Mouse (Mus musculus): ENCODE data around the gene Ddx50. TPM values are rescaled to one million over a fixed set of nuclear protein-coding genes. Genes with fewer than 3 reads are reported as not detected.
A peak's percentile ranks its signal among the peaks of the same experiment; 100 is the strongest.

Gene Ddx50
- polyA plus RNA-seq, 1 experiment from 2014 or later, result 143 TPM

- H3K4me3 ChIP-seq (ENCODE audit: low read depth, low read length), result no peak overlapping the region
- H3K4me1 ChIP-seq (replicated peaks; ENCODE audit: control insufficient read depth, insufficient read depth, low read length), result no peaks in the 10 kb centered on the region
- H3K9ac ChIP-seq (ENCODE audit: low read depth, low read length), result no peak overlapping the region
- H3K27me3 ChIP-seq (ENCODE audit: control insufficient read depth, insufficient read depth, low read length), result no peaks in the 10 kb centered on the region
- no peak overlapping the region for H3K4me2 ChIP-seq (replicated peaks; ENCODE audit: low read depth, low read length)
- DNase-seq (ENCODE audit: low spot score), result no peak
- H3K9me3 ChIP-seq (ENCODE audit: control insufficient read depth, low read length), result no peaks in the 10 kb centered on the region
- no peak for ATAC-seq (ENCODE audit: low FRiP score)
- no peaks in the 10 kb centered on the region for H3K36me3 ChIP-seq (ENCODE audit: control insufficient read depth, insufficient read depth, low read length)
- no peak overlapping the region for H3K27ac ChIP-seq (ENCODE audit: low read depth, low read length)
- WGBS, result 96% methylated on average over 2 of the region's 2 CpGs
Measured at GRCm38 (mm10) chr10:62672359-62672758, 21.3 kb upstream of the Ddx50 start.

GRCm38 (mm10) chr10:62669245-62669644 lies 18.2 kb upstream of the Ddx50 start:
- ATAC-seq (ENCODE audit: low FRiP score) (no peak), DNase-seq (ENCODE audit: low spot score) (no peak)
- H3K9ac ChIP-seq (ENCODE audit: low read depth, low read length), result no peak overlapping the region
- H3K9me3 ChIP-seq (ENCODE audit: control insufficient read depth, low read length), result no peaks in the 10 kb centered on the region
- H3K4me1 ChIP-seq (replicated peaks; ENCODE audit: control insufficient read depth, insufficient read depth, low read length), result no peaks in the 10 kb centered on the region
- no peak overlapping the region for H3K27ac ChIP-seq (ENCODE audit: low read depth, low read length)
- H3K36me3 ChIP-seq (ENCODE audit: control insufficient read depth, insufficient read depth, low read length), result no peaks in the 10 kb centered on the region
- H3K27me3 ChIP-seq (ENCODE audit: control insufficient read depth, insufficient read depth, low read length), result no peaks in the 10 kb centered on the region
- H3K4me3 ChIP-seq (ENCODE audit: low read depth, low read length), result no peak overlapping the region
- WGBS, result 76% methylated on average over 14 of the region's 14 CpGs
- H3K4me2 ChIP-seq (replicated peaks; ENCODE audit: low read depth, low read length), result no peak overlapping the region

- Histone ChIP-seq H3K9ac (ENCODE audit: low read depth, low read length) (no peak overlapping the region), H3K4me1 (replicated peaks; ENCODE audit: control insufficient read depth, insufficient read depth, low read length) (no peaks in the 10 kb centered on the region), H3K4me2 (replicated peaks; ENCODE audit: low read depth, low read length) (no peak overlapping the region), H3K27me3 (ENCODE audit: control insufficient read depth, insufficient read depth, low read length) (no peaks in the 10 kb centered on the region), H3K9me3 (ENCODE audit: control insufficient read depth, low read length) (no peaks in the 10 kb centered on the region), H3K4me3 (ENCODE audit: low read depth, low read length) (no peak overlapping the region), H3K36me3 (ENCODE audit: control insufficient read depth, insufficient read depth, low read length) (no peaks in the 10 kb centered on the region), H3K27ac (ENCODE audit: low read depth, low read length) (no peak overlapping the region)
- DNase-seq (ENCODE audit: low spot score), result no peak
- WGBS, result 80% methylated on average over 2 of the region's 2 CpGs
- no peak for ATAC-seq (ENCODE audit: low FRiP score)
Measured at GRCm38 (mm10) chr10:62668463-62668862, 17.4 kb upstream of the Ddx50 start.

- Histone ChIP-seq H3K27ac (ENCODE audit: low read depth, low read length) (no peak overlapping the region), H3K4me1 (replicated peaks; ENCODE audit: control insufficient read depth, insufficient read depth, low read length) (no peaks in the 10 kb centered on the region), H3K36me3 (ENCODE audit: control insufficient read depth, insufficient read depth, low read length) (no peaks in the 10 kb centered on the region), H3K27me3 (ENCODE audit: control insufficient read depth, insufficient read depth, low read length) (no peaks in the 10 kb centered on the region), H3K4me3 (ENCODE audit: low read depth, low read length) (no peak overlapping the region), H3K9ac (ENCODE audit: low read depth, low read length) (no peak overlapping the region), H3K9me3 (ENCODE audit: control insufficient read depth, low read length) (no peaks in the 10 kb centered on the region), H3K4me2 (replicated peaks; ENCODE audit: low read depth, low read length) (no peak overlapping the region)
- WGBS, result 86% methylated on average over 5 of the region's 5 CpGs
- ATAC-seq (ENCODE audit: low FRiP score) (no peak), DNase-seq (ENCODE audit: low spot score) (no peak)
Measured at GRCm38 (mm10) chr10:62668043-62668442, 17.0 kb upstream of the Ddx50 start.

GRCm38 (mm10) chr10:62664963-62665590 lies 14.1 kb upstream of the Ddx50 start:
- H3K36me3 ChIP-seq (ENCODE audit: control insufficient read depth, insufficient read depth, low read length), result no peaks in the 10 kb centered on the region
- 0 out of 2 replicates have a peak overlapping the region, but pooled peaks have one; percentile 30 for H3K27ac ChIP-seq (ENCODE audit: low read depth, low read length)
- H3K4me2 ChIP-seq (replicated peaks; ENCODE audit: low read depth, low read length), result no peak overlapping the region
- H3K9me3 ChIP-seq (ENCODE audit: control insufficient read depth, low read length), result no peaks in the 10 kb centered on the region
- 66% methylated on average over 27 of the region's 27 CpGs for WGBS
- H3K27me3 ChIP-seq (ENCODE audit: control insufficient read depth, insufficient read depth, low read length), result no peaks in the 10 kb centered on the region
- no peak for ATAC-seq (ENCODE audit: low FRiP score)
- no peaks in the 10 kb centered on the region for H3K4me1 ChIP-seq (replicated peaks; ENCODE audit: control insufficient read depth, insufficient read depth, low read length)
- DNase-seq (ENCODE audit: low spot score), result no peak
- H3K9ac ChIP-seq (ENCODE audit: low read depth, low read length), result no peak overlapping the region
- no peak overlapping the region for H3K4me3 ChIP-seq (ENCODE audit: low read depth, low read length)

- Histone ChIP-seq H3K4me2 (replicated peaks; ENCODE audit: low read depth, low read length) (no peak overlapping the region), H3K9me3 (ENCODE audit: control insufficient read depth, low read length) (no peaks in the 10 kb centered on the region), H3K4me1 (replicated peaks; ENCODE audit: control insufficient read depth, insufficient read depth, low read length) (no peaks in the 10 kb centered on the region), H3K36me3 (ENCODE audit: control insufficient read depth, insufficient read depth, low read length) (no peaks in the 10 kb centered on the region), H3K27me3 (ENCODE audit: control insufficient read depth, insufficient read depth, low read length) (no peaks in the 10 kb centered on the region), H3K4me3 (ENCODE audit: low read depth, low read length) (no peak overlapping the region), H3K27ac (ENCODE audit: low read depth, low read length) (no peak overlapping the region), H3K9ac (ENCODE audit: low read depth, low read length) (no peak overlapping the region)
- DNase-seq (ENCODE audit: low spot score) (no peak), ATAC-seq (ENCODE audit: low FRiP score) (no peak)
- WGBS, result 86% methylated on average over 10 of the region's 10 CpGs
Measured at GRCm38 (mm10) chr10:62664171-62664570, 13.2 kb upstream of the Ddx50 start.

- Histone ChIP-seq H3K4me3 (ENCODE audit: low read depth, low read length) (no peak overlapping the region), H3K4me1 (replicated peaks; ENCODE audit: control insufficient read depth, insufficient read depth, low read length) (no peaks in the 10 kb centered on the region), H3K27ac (ENCODE audit: low read depth, low read length) (no peak overlapping the region), H3K36me3 (ENCODE audit: control insufficient read depth, insufficient read depth, low read length) (no peaks in the 10 kb centered on the region), H3K4me2 (replicated peaks; ENCODE audit: low read depth, low read length) (no peak overlapping the region), H3K27me3 (ENCODE audit: control insufficient read depth, insufficient read depth, low read length) (no peaks in the 10 kb centered on the region), H3K9ac (ENCODE audit: low read depth, low read length) (no peak overlapping the region), H3K9me3 (ENCODE audit: control insufficient read depth, low read length) (no peaks in the 10 kb centered on the region)
- ATAC-seq (ENCODE audit: low FRiP score) (no peak), DNase-seq (ENCODE audit: low spot score) (no peak)
- WGBS, result 84% methylated on average over 7 of the region's 7 CpGs
Measured at GRCm38 (mm10) chr10:62656711-62657110, 5.7 kb upstream of the Ddx50 start.

GRCm38 (mm10) chr10:62651961-62652360 lies 943 bp upstream of the Ddx50 start:
- H3K27ac ChIP-seq (ENCODE audit: low read depth, low read length), result peak overlapping the region; percentile 90
- no peaks in the 10 kb centered on the region for H3K27me3 ChIP-seq (ENCODE audit: control insufficient read depth, insufficient read depth, low read length)
- H3K4me3 ChIP-seq (ENCODE audit: low read depth, low read length), result peak overlapping the region; percentile 96
- WGBS, result 27% methylated on average over 3 of the region's 3 CpGs
- peak; percentile 27 for DNase-seq (ENCODE audit: low spot score)
- peak overlapping the region; percentile 67 for H3K4me2 ChIP-seq (replicated peaks; ENCODE audit: low read depth, low read length)
- H3K9ac ChIP-seq (ENCODE audit: low read depth, low read length), result peak overlapping the region; percentile 64
- no peak for ATAC-seq (ENCODE audit: low FRiP score)
- H3K9me3 ChIP-seq (ENCODE audit: control insufficient read depth, low read length), result no peaks in the 10 kb centered on the region
- H3K4me1 ChIP-seq (replicated peaks; ENCODE audit: control insufficient read depth, insufficient read depth, low read length), result no peaks in the 10 kb centered on the region; the same call in none of the 2 replicates
- no peaks in the 10 kb centered on the region for H3K36me3 ChIP-seq (ENCODE audit: control insufficient read depth, insufficient read depth, low read length)

- DNase-seq (ENCODE audit: low spot score) (no peak), ATAC-seq (ENCODE audit: low FRiP score) (no peak)
- Histone ChIP-seq H3K4me3 (ENCODE audit: low read depth, low read length) (peak overlapping the region; percentile 96), H3K27ac (ENCODE audit: low read depth, low read length) (peak overlapping the region; percentile 90), H3K9ac (ENCODE audit: low read depth, low read length) (peak overlapping the region; percentile 91), H3K9me3 (ENCODE audit: control insufficient read depth, low read length) (no peaks in the 10 kb centered on the region), H3K4me1 (replicated peaks; ENCODE audit: control insufficient read depth, insufficient read depth, low read length) (no peaks in the 10 kb centered on the region; the same call in none of the 2 replicates), H3K4me2 (replicated peaks; ENCODE audit: low read depth, low read length) (peak overlapping the region; percentile 67), H3K27me3 (ENCODE audit: control insufficient read depth, insufficient read depth, low read length) (no peaks in the 10 kb centered on the region), H3K36me3 (ENCODE audit: control insufficient read depth, insufficient read depth, low read length) (peaks cover 3% of the 10 kb centered on the region; the same call in 1 of the 2 replicates)
- WGBS, result 0% methylated on average over 17 of the region's 17 CpGs
Measured at GRCm38 (mm10) chr10:62650358-62650782, 648 bp downstream of the Ddx50 start.

Measured in hindbrain, embryonic 11.5 days (tissue).